Mouse (Mus musculus) testis, adult 2 months (tissue): ENCODE data around the gene Cadps2. TPM values are rescaled to one million over a fixed set of nuclear protein-coding genes. Genes with fewer than 3 reads are reported as not detected.

Experiments used
- H3K27ac ChIP-seq: fragments of 200-500 bp; 2 replicates; pipeline ENCODE4 v1.5.1; 2012; ENCODE audit warnings: low read depth, low read length; ENCODE audit not compliant: control insufficient read depth, insufficient read depth
- H3K27me3 ChIP-seq: fragments of 200-500 bp; 2 replicates; pipeline ENCODE4 v1.6.1; 2012; ENCODE audit warnings: mild to moderate bottlenecking, low read length, moderate library complexity; ENCODE audit not compliant: control insufficient read depth, insufficient read depth
- H3K36me3 ChIP-seq: fragments of 200-500 bp; 2 replicates; pipeline ENCODE4 v1.6.1; 2012; ENCODE audit warnings: mild to moderate bottlenecking, low read length; ENCODE audit not compliant: control insufficient read depth, insufficient read depth
- H3K4me1 ChIP-seq: fragments of 200-500 bp; 2 replicates; pipeline ENCODE4 v1.6.1; 2012; ENCODE audit warnings: low read length; ENCODE audit not compliant: control insufficient read depth, insufficient read depth
- H3K4me3 ChIP-seq: fragments of 200-500 bp; 2 replicates; pipeline ENCODE4 v1.5.1; 2012; ENCODE audit warnings: low read depth, mild to moderate bottlenecking, low read length, moderate library complexity, mixed read lengths; ENCODE audit not compliant: control insufficient read depth
- CTCF ChIP-seq: fragments of 200-500 bp; IDR thresholded peaks from 2 replicates; pipeline ENCODE4 v1.5.1; 2012; ENCODE audit warnings: low read depth, mild to moderate bottlenecking, inconsistent platforms, low read length, moderate library complexity; ENCODE audit not compliant: control insufficient read depth, insufficient read depth, insufficient replicate concordance
- POLR2A ChIP-seq: fragments of 200-500 bp; IDR thresholded peaks from 2 replicates; pipeline ENCODE4 v1.6.1; 2012; ENCODE audit warnings: low read depth, mild to moderate bottlenecking, inconsistent platforms, low read length, moderate library complexity; ENCODE audit not compliant: control insufficient read depth
- polyA plus RNA-seq: library from polyadenylated mRNA; depleted of rRNA; stranded (reverse); fragments of >200 nt; gene quantifications from 2 replicates; pipeline ENCODE4 v1.2.3, GENCODE M21; 2012

Cadps2 gene
- polyA plus RNA-seq, 1 experiment, result 0.77 TPM

GRCm38 (mm10) chr6:23410256-23411049 lies 428.8 kb downstream of the Cadps2 start:
- no peaks in the 10 kb centered on the region for H3K27me3 ChIP-seq
- H3K27ac ChIP-seq, result no peak overlapping the region
- no peak overlapping the region for H3K4me3 ChIP-seq
- no peaks in the 10 kb centered on the region for H3K36me3 ChIP-seq
- H3K4me1 ChIP-seq, result no peaks in the 10 kb centered on the region
- TF ChIP-seq POLR2A, result no peak
- no peak for TF ChIP-seq CTCF

DNA sequence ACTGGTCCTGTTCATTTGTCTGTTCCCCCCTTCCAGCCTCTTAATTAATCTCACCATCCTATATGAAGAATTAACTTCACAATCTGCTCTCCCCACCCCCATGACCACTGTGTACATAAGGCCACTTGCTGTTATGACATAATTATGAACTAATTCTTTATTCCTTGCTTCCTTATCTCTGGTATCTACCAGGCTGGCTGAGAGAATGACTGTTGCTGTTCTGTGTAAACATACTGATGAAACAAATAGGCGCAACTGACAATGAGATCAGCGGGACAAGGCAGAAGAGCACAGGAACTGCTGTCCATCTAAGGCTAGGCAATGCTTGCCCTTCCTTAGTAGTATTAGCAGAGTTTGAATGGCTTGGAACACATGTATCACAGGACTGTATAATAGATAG lies 445.1 kb downstream of the Cadps2 start:
- Histone ChIP-seq H3K4me1 (no peaks in the 10 kb centered on the region), H3K27ac (no peak overlapping the region), H3K4me3 (no peak overlapping the region), H3K36me3 (no peaks in the 10 kb centered on the region), H3K27me3 (no peaks in the 10 kb centered on the region)
- TF ChIP-seq CTCF (no peak), POLR2A (no peak)

DNA sequence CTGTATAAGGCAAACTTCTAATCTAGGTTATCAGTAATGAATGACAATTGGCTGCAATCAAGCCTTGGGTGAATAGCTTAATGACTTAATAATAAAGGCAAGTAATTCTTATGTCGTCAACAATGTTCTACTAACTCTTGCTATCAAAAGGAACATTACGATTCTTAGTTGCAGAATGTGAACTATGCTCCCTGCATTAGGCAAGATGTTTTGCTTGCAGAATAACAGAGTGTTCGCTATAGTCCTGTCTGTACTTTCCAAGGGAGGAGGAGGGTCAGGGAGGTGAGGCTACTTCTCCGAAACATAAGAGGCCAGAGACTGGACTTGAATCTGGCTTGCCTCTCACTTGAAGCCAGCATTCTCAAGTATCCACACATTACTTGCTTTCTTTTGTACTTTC lies 446.5 kb downstream of the Cadps2 start:
- Histone ChIP-seq H3K4me3 (no peak overlapping the region), H3K4me1 (no peaks in the 10 kb centered on the region), H3K36me3 (no peaks in the 10 kb centered on the region), H3K27me3 (no peaks in the 10 kb centered on the region), H3K27ac (no peak overlapping the region)
- TF ChIP-seq POLR2A, result no peak
- TF ChIP-seq CTCF, result no peak

DNA sequence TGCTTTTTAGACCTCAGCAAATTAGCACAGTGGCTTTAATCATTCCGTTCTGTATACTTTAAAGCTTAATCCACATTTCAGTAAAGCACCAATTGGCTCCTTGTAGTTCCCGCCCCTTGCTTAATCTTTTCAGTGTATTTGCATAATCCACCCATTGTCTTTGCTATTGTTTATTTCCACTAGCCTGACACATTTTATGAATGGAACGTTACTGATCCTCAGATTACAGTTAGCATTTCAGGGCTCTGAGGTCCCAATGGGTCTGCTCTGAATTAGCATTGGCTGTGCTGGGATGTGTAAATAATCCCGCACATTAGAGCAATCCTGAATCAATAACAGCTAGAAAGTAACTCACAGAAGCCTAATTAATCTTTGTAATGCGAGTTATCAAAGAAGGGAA lies 452.5 kb downstream of the Cadps2 start:
- Histone ChIP-seq H3K4me3 (no peak overlapping the region), H3K36me3 (no peaks in the 10 kb centered on the region), H3K27ac (no peak overlapping the region), H3K27me3 (no peaks in the 10 kb centered on the region), H3K4me1 (no peaks in the 10 kb centered on the region)
- TF ChIP-seq POLR2A, result no peak
- TF ChIP-seq CTCF, result no peak

DNA sequence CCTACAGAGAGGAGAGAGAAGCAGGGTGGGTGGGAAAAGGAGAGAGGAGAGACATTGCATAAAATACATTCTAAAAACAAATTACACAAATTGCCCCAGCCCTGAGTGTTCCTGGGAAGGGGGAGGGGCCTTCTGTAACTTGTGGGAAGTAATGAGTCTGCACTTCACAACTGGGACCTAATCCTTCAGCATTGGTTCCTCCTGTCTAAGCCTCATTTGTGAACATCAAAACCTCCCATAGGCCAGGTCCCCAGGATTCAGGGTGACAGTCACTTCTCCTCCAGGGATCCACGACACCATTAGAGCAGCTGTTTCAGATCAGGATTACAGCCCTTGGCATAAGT lies 456.2 kb downstream of the Cadps2 start:
- Histone ChIP-seq H3K27me3 (no peaks in the 10 kb centered on the region), H3K27ac (no peak overlapping the region), H3K4me3 (no peak overlapping the region)

GRCm38 (mm10) chr6:23382283-23383003 lies 456.8 kb downstream of the Cadps2 start:
- TF ChIP-seq CTCF (no peak), POLR2A (no peak)
- H3K27me3 ChIP-seq, result no peaks in the 10 kb centered on the region

More for the DNA sequence above, 456.2 kb downstream of the Cadps2 start:
- TF ChIP-seq POLR2A (no peak), CTCF (no peak)
- no peaks in the 10 kb centered on the region for H3K36me3 ChIP-seq
- H3K4me1 ChIP-seq, result no peaks in the 10 kb centered on the region

DNA sequence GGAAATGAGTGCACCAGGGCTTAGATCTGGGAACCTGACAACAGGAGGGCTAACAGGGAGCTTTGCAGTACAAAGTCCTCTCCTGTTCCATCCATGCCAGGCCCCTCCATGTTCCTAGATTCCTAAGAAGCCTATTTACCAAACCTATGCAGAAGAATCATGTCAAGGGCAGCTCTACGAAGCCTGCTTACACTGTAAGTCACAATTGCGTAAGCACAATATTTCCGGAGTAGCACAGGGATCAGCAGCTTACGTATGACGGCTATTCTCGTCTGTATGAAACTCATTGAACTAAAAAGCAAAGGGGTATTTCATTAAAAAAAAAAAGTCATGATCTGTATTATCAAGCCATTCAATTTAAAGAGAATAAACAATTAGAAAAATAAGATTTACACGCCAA lies 462.9 kb downstream of the Cadps2 start:
- no peaks in the 10 kb centered on the region for H3K4me1 ChIP-seq
- TF ChIP-seq CTCF (no peak), POLR2A (no peak)
- H3K27ac ChIP-seq, result no peak overlapping the region
- H3K4me3 ChIP-seq, result no peak overlapping the region
- H3K36me3 ChIP-seq, result no peaks in the 10 kb centered on the region
- no peaks in the 10 kb centered on the region for H3K27me3 ChIP-seq

More at GRCm38 (mm10) chr6:23382283-23383003, 456.8 kb downstream of the Cadps2 start:
- Histone ChIP-seq H3K4me3 (no peak overlapping the region), H3K36me3 (no peaks in the 10 kb centered on the region), H3K27ac (no peak overlapping the region), H3K4me1 (no peaks in the 10 kb centered on the region)
